Mouse (Mus musculus): Measurements from ENCODE around the gene Kdm4b.

- TF ChIP-seq CTCF (IDR thresholded peaks at IDR 0.05; ENCODE audit: extremely low read depth, insufficient read depth, insufficient read length, insufficient replicate concordance): no peak
- no peak for TF ChIP-seq POLR2A (IDR thresholded peaks at IDR 0.05; ENCODE audit: low read depth, low read length)
These were observed 53.5 kb downstream of the Kdm4b start for GRCm38 (mm10) chr17:56379281-56379834.

All from spleen, adult 2 months (tissue).